Mouse (Mus musculus) kidney, adult 2 months (tissue): ENCODE results near the gene Mien1. TPM values are rescaled to one million over a fixed set of nuclear protein-coding genes. Genes with fewer than 3 reads are reported as not detected.

Source experiments
- DNase-seq: peaks from one replicate; pipeline ENCODE4 v3.0.0; 2021
- H3K27ac ChIP-seq: fragments of 200-500 bp; 2 replicates; pipeline ENCODE4 v1.5.1; 2012; ENCODE audit warnings: low read depth, low read length, control low read depth, inconsistent platforms; ENCODE audit not compliant: insufficient read depth
- H3K27me3 ChIP-seq: fragments of 200-500 bp; replicated peaks from 2 replicates; pipeline ENCODE4 v1.6.1; 2012; ENCODE audit warnings: mild to moderate bottlenecking, moderate library complexity, low read length, inconsistent platforms; ENCODE audit not compliant: control insufficient read depth, insufficient read depth
- H3K36me3 ChIP-seq: fragments of 200-500 bp; 2 replicates; pipeline ENCODE4 v1.6.1; 2012; ENCODE audit warnings: mild to moderate bottlenecking, moderate library complexity, low read length, inconsistent platforms; ENCODE audit not compliant: control insufficient read depth, insufficient read depth
- H3K4me1 ChIP-seq: fragments of 200-500 bp; 2 replicates; pipeline ENCODE4 v1.6.1; 2011; ENCODE audit warnings: low read length; ENCODE audit not compliant: control insufficient read depth, insufficient read depth
- H3K4me3 ChIP-seq: fragments of 200-500 bp; 2 replicates; pipeline ENCODE4 v1.5.1; 2011; ENCODE audit warnings: mild to moderate bottlenecking, low read depth, low read length, control low read depth; ENCODE audit not compliant: insufficient read depth
- CTCF ChIP-seq: fragments of 200-500 bp; conservative IDR thresholded peaks from 2 replicates; pipeline ENCODE4 v1.5.1; 2011; ENCODE audit warnings: low read depth, mild to moderate bottlenecking, control low read depth, low read length, moderate library complexity, mixed read lengths; ENCODE audit not compliant: insufficient read depth, insufficient read length
- POLR2A ChIP-seq: fragments of 200-500 bp; IDR thresholded peaks from one replicate; pipeline ENCODE4 v1.6.1; 2011; ENCODE audit warnings: low read depth, low read length, control low read depth
- WGBS: fragments of 180-500 bp; shearing (Covaris S2); methylation state at CpG from one replicate; pipeline ENCODE4 v1.1.7; 2018; 5-methylcytosine and 5-hydroxymethylcytosine counted together
- polyA plus RNA-seq: library from polyadenylated mRNA; depleted of rRNA; stranded (reverse); fragments of >200 nt; gene quantifications from 2 replicates; pipeline ENCODE4 v1.2.3, GENCODE M21; 2012

Gene Mien1
- polyA plus RNA-seq, 1 experiment, result 179 TPM

DNA sequence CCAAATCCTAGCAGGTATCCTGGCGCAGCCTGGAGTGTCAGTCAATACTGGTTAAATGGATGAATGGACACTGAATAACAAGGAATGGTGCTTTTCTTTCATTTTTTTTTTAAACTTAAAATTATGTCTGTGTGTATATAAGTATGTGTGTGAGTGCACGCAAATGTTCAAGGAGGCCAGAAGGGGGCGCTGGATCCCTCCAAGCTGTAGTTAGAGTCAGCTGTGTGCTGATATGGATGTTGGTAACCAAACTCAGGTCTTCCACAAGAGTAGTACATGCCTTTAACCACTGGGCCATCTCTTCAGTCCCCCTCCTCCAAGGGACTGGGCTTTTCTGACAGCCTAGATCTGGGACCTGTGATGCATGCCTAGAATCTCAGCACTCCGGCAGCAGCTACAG, 16.7 kb upstream of the Mien1 start:
- TF ChIP-seq CTCF (peak; percentile 46), POLR2A (no peak)
- Histone ChIP-seq H3K27me3 (no peaks in the 10 kb centered on the region), H3K27ac (no peak overlapping the region), H3K36me3 (peaks cover 22% of the 10 kb centered on the region), H3K4me3 (no peak overlapping the region), H3K4me1 (peaks cover 12% of the 10 kb centered on the region; the same call in 1 of the 2 replicates)
- 82% methylated on average over 4 of the region's 4 CpGs for WGBS
- DNase-seq, result peak; percentile 30

DNA sequence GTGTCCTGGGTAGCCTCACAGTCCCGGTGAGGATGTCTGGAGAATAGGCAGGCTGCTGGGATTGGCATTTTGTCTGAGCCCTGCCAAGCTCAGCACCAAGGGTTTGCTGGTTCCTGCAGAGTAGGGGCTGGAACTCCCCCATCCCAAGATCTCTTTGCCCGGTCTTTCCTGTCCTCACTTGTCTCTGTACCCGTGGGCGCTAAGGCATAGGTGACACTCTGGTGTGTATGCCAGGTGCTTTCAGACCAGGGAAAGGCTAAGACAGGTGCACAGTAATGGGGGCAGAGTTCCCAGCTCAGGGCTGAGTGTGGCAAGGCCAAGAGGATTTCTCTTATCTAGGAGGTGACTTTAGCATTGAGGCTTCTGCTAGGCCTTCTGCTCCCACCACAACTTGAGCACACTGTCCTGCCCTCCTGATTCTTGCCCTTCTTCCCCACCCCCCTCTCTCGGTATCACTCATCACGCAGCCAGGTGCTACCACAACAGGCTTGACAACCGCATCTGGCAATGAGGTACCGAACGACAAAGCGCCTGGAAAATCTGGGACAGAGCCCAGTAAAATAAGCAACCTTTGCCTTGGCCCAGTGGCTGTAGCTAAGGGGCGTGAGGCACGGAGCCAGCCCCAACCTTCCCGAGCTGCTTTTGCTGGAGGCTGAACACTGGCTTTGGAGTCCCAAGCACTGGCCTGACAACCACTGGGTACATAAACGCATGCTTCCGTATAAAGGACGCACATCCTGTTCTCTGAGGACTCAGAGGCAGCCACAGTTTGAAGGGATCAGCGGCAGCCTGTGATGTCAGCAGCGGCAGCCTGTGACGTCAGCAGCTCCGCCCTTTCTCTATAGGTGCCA, 11.4 kb upstream of the Mien1 start:
- WGBS, result 41% methylated on average over 20 of the region's 20 CpGs
- TF ChIP-seq POLR2A (no peak), CTCF (no peak)
- H3K36me3 ChIP-seq, result peaks cover 19% of the 10 kb centered on the region
- peak overlapping the region; percentile 84 for H3K27ac ChIP-seq
- peak; percentile 90 for DNase-seq
- H3K4me3 ChIP-seq, result peak overlapping the region; percentile 66; the same call in 1 of the 2 replicates
- peaks cover 26% of the 10 kb centered on the region for H3K4me1 ChIP-seq
- no peaks in the 10 kb centered on the region for H3K27me3 ChIP-seq

DNA sequence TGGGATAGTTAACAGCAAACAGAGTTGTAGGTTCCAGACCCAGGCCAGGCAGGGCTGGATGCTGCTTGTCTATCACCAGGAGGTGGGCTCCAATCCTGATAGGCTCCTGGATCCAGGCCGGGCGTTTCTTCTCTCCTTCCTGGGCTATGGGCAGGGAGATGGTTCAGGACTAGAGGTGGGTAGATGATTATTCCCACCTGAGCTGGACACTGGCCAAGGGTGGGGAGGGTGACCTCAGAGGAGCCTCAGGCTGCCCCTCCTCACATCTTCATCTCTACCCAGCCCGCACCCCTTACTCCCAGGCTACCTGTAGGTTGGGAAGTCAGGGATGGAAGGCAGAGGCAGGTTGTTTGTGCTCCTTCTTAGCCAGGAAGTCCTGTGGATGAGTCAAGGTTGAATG, 10.6 kb upstream of the Mien1 start:
- 29% methylated on average over 3 of the region's 3 CpGs for WGBS
- H3K4me3 ChIP-seq, result peak overlapping the region; percentile 66
- TF ChIP-seq POLR2A, result no peak
- no peak for TF ChIP-seq CTCF
- peak overlapping the region; percentile 84 for H3K27ac ChIP-seq
- peaks cover 26% of the 10 kb centered on the region for H3K4me1 ChIP-seq
- peaks cover 14% of the 10 kb centered on the region for H3K36me3 ChIP-seq
- DNase-seq, result peak; percentile 33
- no peaks in the 10 kb centered on the region for H3K27me3 ChIP-seq

DNA sequence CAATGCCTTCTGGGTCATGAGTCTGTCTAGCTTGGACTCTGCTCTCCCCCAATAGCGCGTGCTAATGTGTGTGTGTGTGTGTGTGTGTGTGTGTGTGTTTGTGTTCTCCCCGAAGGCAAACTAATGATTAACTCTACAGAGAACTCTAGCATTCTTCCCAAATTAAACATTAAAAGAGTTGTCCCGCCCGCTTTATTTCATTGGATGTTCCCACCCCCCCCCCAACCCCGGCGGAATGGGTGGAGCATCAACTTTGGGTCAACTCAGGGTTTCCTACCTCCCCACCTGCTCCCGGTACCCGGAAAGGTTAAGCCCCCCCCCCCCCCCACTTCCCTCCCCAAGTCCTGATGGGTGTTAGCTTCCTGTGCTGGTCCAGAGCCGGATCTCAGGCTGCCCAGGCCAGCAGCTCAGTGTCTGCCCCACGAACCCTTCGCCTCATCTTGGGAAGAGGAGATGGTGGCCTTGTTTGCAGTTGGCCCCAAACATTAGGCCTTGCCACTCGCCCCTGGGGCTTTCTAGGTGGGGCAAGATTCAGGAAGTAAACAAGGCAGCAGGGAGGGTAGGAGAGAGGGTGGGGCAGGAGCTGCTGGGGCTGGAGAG, 9.5 kb upstream of the Mien1 start:
- 14% methylated on average over 13 of the region's 13 CpGs for WGBS
- DNase-seq, result peak; percentile 93
- Histone ChIP-seq H3K4me1 (peaks cover 26% of the 10 kb centered on the region), H3K27me3 (no peaks in the 10 kb centered on the region), H3K4me3 (peak overlapping the region; percentile 89), H3K36me3 (peaks cover 11% of the 10 kb centered on the region), H3K27ac (peak overlapping the region; percentile 98)
- no peak for TF ChIP-seq CTCF
- no peak for TF ChIP-seq POLR2A

DNA sequence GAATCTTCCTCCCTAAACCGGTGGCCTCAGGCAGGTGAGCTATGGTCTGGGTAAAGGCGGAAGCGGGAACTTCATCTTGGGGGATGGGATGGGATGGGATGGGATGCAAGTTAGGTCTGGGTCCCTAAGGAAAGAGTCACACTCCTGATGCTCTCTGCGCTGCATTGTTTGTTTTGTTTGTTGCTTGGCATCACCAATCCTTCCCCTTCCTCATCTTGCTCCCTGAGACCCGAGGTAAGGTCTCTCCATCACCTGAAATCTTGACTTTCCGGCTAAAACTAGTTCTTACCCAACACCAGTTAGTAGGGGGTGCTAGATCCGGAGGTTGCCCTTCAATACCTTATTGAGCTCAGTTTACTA, 8.7 kb upstream of the Mien1 start:
- Histone ChIP-seq H3K4me1 (peaks cover 26% of the 10 kb centered on the region), H3K27ac (peak overlapping the region; percentile 98), H3K4me3 (peak overlapping the region; percentile 89), H3K36me3 (peaks cover 8% of the 10 kb centered on the region), H3K27me3 (no peaks in the 10 kb centered on the region)
- no peak for DNase-seq
- no peak for TF ChIP-seq POLR2A
- no peak for TF ChIP-seq CTCF
- 15% methylated on average over 7 of the region's 7 CpGs for WGBS

- no peak for TF ChIP-seq POLR2A
- no peak for TF ChIP-seq CTCF
- peak overlapping the region; percentile 89 for H3K4me3 ChIP-seq
- H3K36me3 ChIP-seq, result peaks cover 4% of the 10 kb centered on the region
- 3% methylated on average over 33 of the region's 33 CpGs for WGBS
- peak overlapping the region; percentile 98 for H3K27ac ChIP-seq
- peaks cover 26% of the 10 kb centered on the region for H3K4me1 ChIP-seq
- no peaks in the 10 kb centered on the region for H3K27me3 ChIP-seq
- peak; percentile 95 for DNase-seq
Measured at GRCm38 (mm10) chr11:98446562-98447474, 8.0 kb upstream of the Mien1 start.
